Mouse (Mus musculus) layer of hippocampus, postnatal 10 days (tissue): ENCODE results near the gene Uqcrfs1. TPM values are rescaled to one million over a fixed set of nuclear protein-coding genes. Genes with fewer than 3 reads are reported as not detected.

Experiments used
- DNase-seq, 2 experiments: peaks; one replicate each; pipeline ENCODE4 v3.0.0; 2021; ENCODE audit warnings: low spot score in 2 of 2
- long read RNA-seq: library from polyadenylated mRNA; stranded (forward); transcript quantifications from one replicate; pipeline ENCODE4 v2.0.0, GENCODE M21; 2023
- total RNA-seq, 2 experiments: library from RNA; stranded (reverse); gene quantifications; 2 replicates each; pipeline ENCODE4 v1.2.3; 2021

Uqcrfs1 gene
- 100 to 1,000 TPM; 182 to 196 TPM for total RNA-seq
- long read RNA-seq, transcript Uqcrfs1-201 (2 exons, 1,363 nt), result major isoform, 454 of 467 reads
- long read RNA-seq, partial matches to known transcripts, result 0 of 467 reads
- long read RNA-seq, other reads (novel, unspliced or antisense), result 13 of 467 reads

DNA sequence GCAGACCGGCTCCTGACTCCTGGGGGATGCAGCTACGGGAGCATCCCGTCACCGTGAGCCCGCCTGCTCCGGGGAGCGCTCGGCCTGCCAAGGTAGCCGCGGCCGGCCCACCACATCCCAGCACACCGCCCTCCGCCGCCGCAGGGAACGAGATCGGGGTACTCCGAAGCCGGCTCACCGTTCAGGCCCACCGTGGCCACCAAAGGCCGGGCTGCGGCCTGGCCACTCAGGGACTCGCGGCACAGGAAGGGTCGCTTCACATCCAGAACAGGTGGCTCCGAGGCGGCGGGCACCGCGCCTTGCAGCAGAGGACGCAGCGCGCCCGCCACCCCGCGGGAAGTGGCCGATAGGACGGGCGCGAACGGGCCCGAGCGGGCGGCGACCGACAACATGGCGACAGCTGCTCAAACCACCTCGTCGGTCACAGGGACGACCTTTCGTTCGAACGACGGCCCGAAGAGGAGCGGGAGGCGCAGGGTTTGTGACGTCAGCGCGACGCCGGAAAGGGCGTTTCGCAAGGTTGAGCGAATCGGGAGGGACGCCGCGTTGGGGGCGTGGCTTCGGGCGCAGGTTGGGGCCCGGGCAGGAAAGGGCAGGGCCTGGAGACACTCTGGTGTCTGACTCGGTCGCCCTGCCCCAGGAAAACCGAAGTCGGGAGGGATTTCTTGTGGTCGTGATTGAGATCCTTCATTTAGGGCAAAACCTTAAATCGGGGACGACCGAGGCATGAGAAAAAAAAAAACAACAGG lies at the start of gene Uqcrfs1:
Gene Uqcrfs1, minus strand, starts transcription at position 507 of the 749 bp plus-strand sequence.
- peak; percentile 97 to 98 for DNase-seq

GRCm38 (mm10) chr13:30585786-30586185 lies 40.6 kb upstream of the Uqcrfs1 start:
- DNase-seq, result no peak

DNA sequence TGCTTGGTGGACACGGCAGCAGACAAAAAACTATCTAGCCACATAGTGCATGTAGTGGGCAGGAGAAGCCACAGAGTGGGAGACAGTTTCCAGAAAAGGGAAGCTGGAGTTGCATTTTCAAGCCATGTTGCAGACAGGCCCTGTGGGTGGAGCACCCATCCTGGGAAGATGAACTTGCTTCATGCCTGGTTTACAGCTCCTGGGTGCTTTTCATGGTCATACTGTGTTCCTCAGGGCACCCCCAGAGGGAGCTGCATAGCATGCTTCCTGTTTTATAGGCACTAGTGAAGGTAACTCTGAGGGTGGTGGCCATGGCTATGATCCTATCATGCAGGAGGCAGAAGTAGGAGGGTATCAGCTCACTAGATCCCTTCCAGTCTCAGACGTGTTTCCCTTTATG lies 37.4 kb upstream of the Uqcrfs1 start:
- no peak for DNase-seq

GRCm38 (mm10) chr13:30578806-30579205 lies 33.6 kb upstream of the Uqcrfs1 start:
- no peak for DNase-seq

DNA sequence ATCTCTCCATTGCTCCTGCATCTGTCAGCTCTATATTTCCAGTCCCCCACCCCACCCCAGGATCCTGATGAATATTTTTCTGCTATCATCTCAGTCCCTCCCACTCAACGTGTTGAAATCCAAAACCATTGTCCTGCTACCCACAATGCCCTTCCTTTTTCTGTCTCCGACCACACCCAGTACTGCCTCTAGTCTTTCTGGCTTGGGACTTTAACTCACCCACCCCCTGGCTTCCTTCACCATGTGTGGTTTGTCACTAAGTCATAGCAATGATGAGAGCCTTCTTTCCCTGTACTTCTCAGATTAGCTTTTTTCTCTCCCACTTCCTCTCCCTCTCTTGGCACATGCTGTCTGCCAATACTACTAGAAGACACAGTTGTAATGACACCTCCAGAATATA lies 31.7 kb upstream of the Uqcrfs1 start:
- DNase-seq, result no peak

DNA sequence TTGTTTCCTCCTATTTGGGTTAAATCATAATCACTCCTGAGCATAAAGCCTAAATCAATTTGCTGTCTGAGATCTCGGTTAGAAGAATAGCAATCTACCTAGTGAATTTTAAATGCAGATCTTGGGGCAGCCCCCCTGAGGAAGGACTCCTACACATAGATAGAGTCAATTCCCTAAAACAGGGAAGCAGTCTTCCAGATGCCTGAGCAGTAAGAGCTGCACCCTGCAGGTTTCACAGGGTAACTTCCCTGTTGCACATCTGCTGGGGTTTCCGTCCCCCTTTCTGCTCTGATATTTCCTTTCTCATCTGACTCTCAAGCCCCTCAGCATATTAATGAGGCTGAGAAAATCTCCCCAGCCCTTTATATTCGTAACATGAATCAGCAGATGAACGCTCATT lies 27.8 kb upstream of the Uqcrfs1 start:
- no peak for DNase-seq

GRCm38 (mm10) chr13:30570182-30570581 lies 25.0 kb upstream of the Uqcrfs1 start:
- no peak for DNase-seq

DNA sequence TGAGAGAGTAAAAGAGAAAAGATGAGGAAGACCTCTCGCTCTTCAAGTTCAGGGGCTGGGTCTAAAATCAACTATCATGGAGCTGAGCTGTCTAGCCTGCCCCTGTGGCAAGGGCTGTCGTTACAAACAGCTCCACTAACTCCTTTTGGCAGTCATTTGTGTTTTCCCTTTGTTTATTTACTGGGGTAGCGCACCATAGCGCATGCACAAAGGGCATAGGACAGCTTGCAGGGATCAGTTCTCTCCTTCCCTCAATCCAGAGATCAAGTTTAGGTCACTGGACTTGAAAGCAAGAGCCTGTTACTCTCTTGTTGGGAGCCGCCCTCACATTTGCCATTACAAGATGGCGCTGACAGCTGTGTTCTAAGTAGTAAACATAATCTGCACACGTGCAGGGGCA lies 22.4 kb upstream of the Uqcrfs1 start:
- DNase-seq, result no peak

DNA sequence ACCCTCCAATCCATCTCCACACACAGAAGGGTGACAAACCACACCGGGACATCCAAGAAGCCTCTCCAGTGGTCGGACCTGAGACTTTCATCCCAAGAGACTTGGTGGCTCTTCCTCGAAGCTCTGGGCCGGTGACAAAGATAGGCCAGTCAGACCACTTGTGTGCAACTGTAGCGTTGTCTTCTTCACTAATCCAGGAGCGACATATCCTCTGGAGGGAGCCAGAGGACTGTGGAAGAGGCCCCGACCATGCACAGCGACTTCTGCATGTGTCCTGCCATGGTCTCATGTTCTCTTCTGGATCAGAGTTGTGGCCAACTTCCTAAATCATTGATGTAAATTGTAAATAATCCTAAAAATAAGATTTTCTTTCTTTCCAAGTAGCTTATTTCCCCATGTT lies 21.6 kb upstream of the Uqcrfs1 start:
- DNase-seq, result peak; percentile 71 to 77

- no peak for DNase-seq
Measured at GRCm38 (mm10) chr13:30560603-30561002, 15.4 kb upstream of the Uqcrfs1 start.

GRCm38 (mm10) chr13:30560052-30560451 lies 14.9 kb upstream of the Uqcrfs1 start:
- DNase-seq, result no peak

DNA sequence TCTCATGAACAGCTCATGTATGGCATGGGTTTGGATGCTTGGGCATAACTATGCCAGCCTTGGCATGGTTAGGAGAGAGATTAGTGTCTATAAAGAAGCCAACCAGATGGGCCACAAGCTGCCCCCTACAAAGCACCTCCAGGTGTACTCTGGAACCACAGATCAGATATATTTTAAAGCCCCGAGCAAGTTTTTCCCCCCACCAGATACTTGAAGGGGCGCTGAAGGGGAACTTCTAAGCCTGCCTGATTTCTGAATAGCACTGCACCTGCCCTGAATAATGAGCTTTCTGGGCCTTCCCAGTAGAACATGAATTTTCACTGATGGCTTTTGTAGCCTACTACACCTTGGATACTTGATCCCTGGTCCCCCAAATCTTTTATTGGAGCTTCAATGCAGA lies 12.6 kb upstream of the Uqcrfs1 start:
- no peak for DNase-seq

DNA sequence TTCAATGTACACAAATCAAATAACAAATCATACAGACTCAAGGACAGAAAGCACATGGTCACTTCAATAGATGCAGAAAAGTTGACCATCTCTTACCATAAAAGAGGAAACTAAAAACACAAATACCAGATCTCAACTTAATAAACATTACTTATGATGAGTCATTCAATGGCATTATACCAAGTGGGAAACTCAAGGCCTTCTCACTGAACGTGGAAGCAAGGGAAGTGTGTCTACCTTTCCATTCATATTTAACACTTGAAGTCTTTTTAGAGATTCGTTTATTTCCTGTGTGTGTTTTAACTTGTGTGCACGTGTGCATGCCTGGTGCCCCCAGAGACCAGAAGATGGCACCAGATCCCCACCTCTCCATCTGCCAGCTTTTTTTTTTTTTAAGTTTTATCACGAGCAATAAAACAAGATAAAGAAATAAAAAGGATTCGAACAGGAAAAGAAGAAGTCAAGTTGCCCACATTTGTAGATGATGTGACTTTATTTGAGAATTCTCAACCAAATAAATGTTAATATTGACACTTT lies 8.0 kb upstream of the Uqcrfs1 start:
- no peak for DNase-seq

- no peak for DNase-seq
Measured at GRCm38 (mm10) chr13:30549339-30549738, 4.2 kb upstream of the Uqcrfs1 start.

GRCm38 (mm10) chr13:30548835-30549234 lies 3.7 kb upstream of the Uqcrfs1 start:
- peak; percentile 85 for DNase-seq

- DNase-seq, result peak; percentile 67 to 78
Measured at GRCm38 (mm10) chr13:30530761-30531160, 14.4 kb downstream of the Uqcrfs1 start.

- DNase-seq, result no peak
Measured at GRCm38 (mm10) chr13:30524961-30525360, 20.2 kb downstream of the Uqcrfs1 start.

DNA sequence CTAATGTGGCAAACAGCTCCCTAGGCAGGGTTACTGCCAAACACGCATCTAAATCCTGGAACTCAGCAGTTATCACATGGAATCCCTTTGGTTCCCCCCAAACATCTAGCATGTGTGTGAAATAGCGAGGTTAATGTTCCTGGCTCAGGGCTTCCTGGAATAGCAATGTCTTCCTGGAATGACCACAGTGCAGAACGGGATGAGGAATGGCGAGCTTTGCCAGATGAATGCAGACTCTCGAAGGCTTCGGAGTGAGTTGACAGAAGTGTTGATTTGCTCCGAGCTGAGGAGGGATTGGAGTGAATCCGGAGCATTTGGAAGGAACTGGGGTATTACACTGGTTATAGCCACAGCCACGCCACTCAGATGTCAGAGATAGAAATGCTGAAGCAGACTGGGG lies 21.2 kb downstream of the Uqcrfs1 start:
- DNase-seq, result no peak

GRCm38 (mm10) chr13:30523246-30523891 lies 21.8 kb downstream of the Uqcrfs1 start:
- DNase-seq, result no peak

- no peak for DNase-seq
Measured at GRCm38 (mm10) chr13:30521282-30521902, 23.8 kb downstream of the Uqcrfs1 start.

DNA sequence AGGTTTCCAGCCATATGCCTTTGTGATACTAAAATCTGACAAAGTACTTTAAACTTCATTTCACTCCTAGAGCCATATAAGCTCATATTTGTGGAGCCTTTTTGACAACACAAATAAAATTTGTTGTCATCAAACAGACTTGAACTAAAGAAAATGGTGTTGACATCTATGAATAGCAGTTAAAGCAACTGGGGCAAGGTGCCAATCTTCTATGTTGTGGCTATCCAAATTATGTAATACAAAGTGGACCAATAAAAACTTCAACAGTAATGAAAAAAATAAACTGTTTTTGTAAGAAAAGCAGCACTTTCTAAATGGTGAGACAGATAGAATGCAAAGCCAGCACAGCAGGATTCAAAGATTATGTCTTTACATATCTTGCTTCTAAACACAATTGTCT lies 27.0 kb downstream of the Uqcrfs1 start:
- DNase-seq, result no peak

- DNase-seq, result no peak
Measured at GRCm38 (mm10) chr13:30507651-30508050, 37.5 kb downstream of the Uqcrfs1 start.
